In genomic region chr10:13473833-13474567, GRCm38 (mm10) we compare ENCODE assay signal across 8 mouse cellular contexts. TPM values are rescaled to one million over a fixed set of nuclear protein-coding genes. Genes with fewer than 3 reads are reported as not detected.
DNase-seq lines count a peak whose midpoint lies in the region; ATAC-seq lines count a peak whose summit lies in the region.

Gene Phactr2 (minus strand): TSS chr10:13474412.

- no peaks in the 10 kb centered on the region for H3K9me3 ChIP-seq in forebrain, embryonic 12.5 days

- peak within 1 kb of the TSS; percentile 99 for H3K4me2 ChIP-seq in forebrain, embryonic 12.5 days

- H3K27me3 ChIP-seq in forebrain, embryonic 12.5 days = peaks cover 48% of the 10 kb centered on the region

- H3K36me3 ChIP-seq in forebrain, embryonic 12.5 days (replicated peaks) = no peaks in the 10 kb centered on the region

- no peak within 1 kb of the TSS for H3K27ac ChIP-seq in forebrain, embryonic 12.5 days

- ATAC-seq in forebrain, embryonic 12.5 days (ENCODE audit: low FRiP score) = peak; percentile 86

- WGBS in forebrain, embryonic 12.5 days = 1% methylated on average over 60 of the region's 71 CpGs

- peaks cover 10% of the 10 kb centered on the region for H3K4me1 ChIP-seq in forebrain, embryonic 12.5 days

- peak within 1 kb of the TSS; percentile 80 for H3K9ac ChIP-seq in forebrain, embryonic 12.5 days

- DNase-seq in CD4-positive, CD25-positive, alpha-beta regulatory T cell, adult 2 months (ENCODE audit: low read depth, low spot score) = peak; percentile 75
- peak; percentile 57 to 60 for DNase-seq in adrenal gland, postnatal 36 days
- DNase-seq in heart, postnatal 36 days = peak; percentile 46 to 60
- DNase-seq in layer of hippocampus, postnatal 14 days (ENCODE audit: low spot score in 2 of 2) = no peak
- DNase-seq in lung, postnatal 14 days = peak; percentile 55
- DNase-seq in ovary, postnatal 14 days (ENCODE audit: low spot score) = peak; percentile 27
- DNase-seq in urinary bladder, adult 2 months (ENCODE audit: low spot score) = peak; percentile 59

- peak within 1 kb of the TSS; percentile 68 for H3K4me3 ChIP-seq in forebrain, embryonic 12.5 days (replicated peaks)

- intact Hi-C loops in heart, postnatal 36 days (cut with DNase I) = no loop called here

RNA-seq across cellular contexts. Expression of gene Phactr2, which starts in this region (rescaled TPM):
- total RNA-seq in adrenal gland, postnatal 36 days (2021) = 10 to 100 TPM; 22.9 to 30.1 TPM
- polyA plus RNA-seq in forebrain, embryonic 12.5 days (2016; fragmentation: Nextera tagmentation; extraction: Ambion mirVana) = 12.4 TPM in 2 replicates
- 10 to 100 TPM; 45.6 to 45.8 TPM for total RNA-seq in heart, postnatal 36 days (2021)
- total RNA-seq in layer of hippocampus, postnatal 14 days (2021) = 10 to 100 TPM; 26.3 to 28.1 TPM
- 13.9 and 20.8 TPM in 2 replicates for polyA plus RNA-seq in urinary bladder, adult 2 months (2012; rRNA removed)

Comparison
In these comparisons a context has a peak if more than half of its experiments do, and no peak if none do; other contexts are left out.
1. DNase-seq: peak in CD4-positive, CD25-positive, alpha-beta regulatory T cell, adult 2 months (single experiment), adrenal gland, postnatal 36 days (2 of 2), heart, postnatal 36 days (2 of 2), lung, postnatal 14 days (single experiment), ovary, postnatal 14 days (single experiment) and urinary bladder, adult 2 months (single experiment); none in layer of hippocampus, postnatal 14 days (0 of 2).